Mouse (Mus musculus) liver, postnatal 0 days (tissue): ENCODE data around the gene Sub1. TPM values are rescaled to one million over a fixed set of nuclear protein-coding genes. Genes with fewer than 3 reads are reported as not detected.

Experiments
- ATAC-seq: fragments of 200-750 bp; cut with Nextera tagmentation; 2 replicates; pipeline ENCODE4 v1.8.0; 2017; ENCODE audit warnings: mild to moderate bottlenecking, moderate library complexity
- DNase-seq: peaks from one replicate; pipeline ENCODE4 v3.0.0-alpha.2; 2016
- H3K27ac ChIP-seq: fragments of 300-500 bp; sonication (generic); 2 replicates; pipeline ENCODE4 v1.5.1; 2014; ENCODE audit warnings: antibody characterized with exemption, moderate library complexity, mild to moderate bottlenecking, low read depth
- H3K27me3 ChIP-seq: fragments of 300-500 bp; sonication (generic); 2 replicates; pipeline ENCODE4 v1.6.1; 2014; ENCODE audit warnings: low read length, control low read depth, mixed read lengths; ENCODE audit not compliant: insufficient read depth
- H3K36me3 ChIP-seq: fragments of 300-500 bp; sonication (generic); replicated peaks from 2 replicates; pipeline ENCODE4 v1.6.1; 2014; ENCODE audit warnings: mild to moderate bottlenecking, control low read depth, low read length, moderate library complexity, mixed read lengths; ENCODE audit not compliant: insufficient read depth
- H3K4me1 ChIP-seq: fragments of 300-500 bp; sonication (generic); 2 replicates; pipeline ENCODE4 v1.6.1; 2014; ENCODE audit warnings: antibody characterized with exemption, mild to moderate bottlenecking, control low read depth; ENCODE audit not compliant: insufficient read depth
- H3K4me2 ChIP-seq: fragments of 300-500 bp; sonication (generic); 2 replicates; pipeline ENCODE4 v1.6.1; 2014; ENCODE audit warnings: low read depth, mild to moderate bottlenecking, low read length, moderate library complexity, mixed read lengths
- H3K4me3 ChIP-seq: fragments of 300-500 bp; sonication (generic); 2 replicates; pipeline ENCODE4 v1.5.1; 2014; ENCODE audit warnings: low read depth, low read length
- H3K9ac ChIP-seq: fragments of 300-500 bp; sonication (generic); replicated peaks from 2 replicates; pipeline ENCODE4 v1.6.1; 2014; ENCODE audit warnings: mild to moderate bottlenecking, moderate library complexity
- H3K9me3 ChIP-seq: fragments of 300-500 bp; sonication (generic); 2 replicates; pipeline ENCODE4 v1.6.1; 2016; ENCODE audit warnings: mild to moderate bottlenecking, control low read depth, low read length, mixed read lengths
- CTCF ChIP-seq: sonication (generic); IDR thresholded peaks from 2 replicates; pipeline ENCODE4 v1.5.1; 2016; ENCODE audit warnings: antibody characterized with exemption, low read depth
- EP300 ChIP-seq: IDR thresholded peaks from 2 replicates; pipeline ENCODE4 v1.6.1; 2016; ENCODE audit warnings: antibody characterized with exemption, low read depth, mild to moderate bottlenecking
- WGBS: fragments of 180-500 bp; shearing (Covaris S2); extraction: QIAGEN DNeasy Blood & Tissue Kit; methylation state at CpG from one replicate; pipeline ENCODE4 v1.1.7; 2014; ENCODE audit not compliant: insufficient replicate concordance; 5-methylcytosine and 5-hydroxymethylcytosine counted together
- polyA plus RNA-seq: library from polyadenylated mRNA; unstranded; fragments of >200 nt; fragmentation: Nextera tagmentation; extraction: Ambion mirVana; gene quantifications from 2 replicates; pipeline ENCODE4 v1.2.1, GENCODE M21; 2015

The Sub1 gene
- polyA plus RNA-seq, 1 experiment from 2014 or later, result 278 TPM

- Histone ChIP-seq H3K27me3 (no peaks in the 10 kb centered on the region), H3K27ac (no peak overlapping the region), H3K9me3 (no peaks in the 10 kb centered on the region), H3K4me1 (peaks cover 7% of the 10 kb centered on the region), H3K36me3 (no peaks in the 10 kb centered on the region), H3K4me2 (no peak overlapping the region), H3K4me3 (no peak overlapping the region), H3K9ac (no peak overlapping the region)
- TF ChIP-seq CTCF (no peak), EP300 (no peak)
- DNase-seq (no peak), ATAC-seq (no peak)
- WGBS, result 58% methylated on average over 5 of the region's 5 CpGs
These were observed 12.1 kb upstream of the Sub1 start for GRCm38 (mm10) chr15:12008894-12009293.

DNA sequence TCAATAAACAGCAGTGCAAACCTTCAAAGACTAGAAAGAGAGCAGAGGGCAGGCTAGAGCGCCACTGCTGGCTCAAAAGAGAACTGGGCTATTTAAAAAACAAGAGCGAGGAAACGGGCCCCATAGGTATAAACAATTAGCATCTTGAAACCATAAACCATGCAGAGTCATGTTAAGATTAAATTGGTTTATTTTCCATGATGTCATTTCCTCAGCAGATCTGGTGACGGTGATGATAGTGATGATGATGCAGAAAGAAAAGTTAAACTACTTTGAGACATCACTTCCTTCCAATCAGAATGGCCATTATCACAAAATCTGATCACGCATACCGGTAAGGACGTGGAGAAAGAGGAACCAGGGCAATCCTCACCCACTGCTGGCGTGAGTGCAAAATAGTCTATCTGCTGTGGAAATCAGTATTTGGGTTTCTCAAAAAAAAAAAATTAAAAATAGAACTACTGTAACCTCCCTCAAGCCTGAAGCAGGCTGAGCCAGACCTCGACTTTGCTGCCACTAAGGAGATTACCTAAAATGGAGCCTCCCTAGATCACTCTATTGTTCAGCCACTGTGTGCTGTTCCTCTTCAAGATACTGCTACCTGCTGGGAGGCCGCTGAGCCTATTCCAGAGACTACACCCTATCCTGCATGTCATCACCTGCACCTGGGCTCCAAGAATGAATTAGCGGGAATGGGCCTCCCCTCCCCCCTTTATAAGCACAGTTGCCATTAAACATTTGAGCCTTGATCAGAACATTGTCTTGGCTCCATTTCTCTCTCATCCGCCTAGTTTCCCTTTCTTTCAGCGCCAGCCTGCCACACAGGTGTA is 11.4 kb upstream of the Sub1 start:
- H3K9me3 ChIP-seq, result no peaks in the 10 kb centered on the region
- no peak for DNase-seq
- no peak overlapping the region for H3K9ac ChIP-seq
- H3K4me1 ChIP-seq, result peaks cover 7% of the 10 kb centered on the region
- H3K4me3 ChIP-seq, result no peak overlapping the region
- WGBS, result 45% methylated on average over 13 of the region's 13 CpGs
- H3K27me3 ChIP-seq, result no peaks in the 10 kb centered on the region
- H3K36me3 ChIP-seq, result no peaks in the 10 kb centered on the region
- no peak overlapping the region for H3K27ac ChIP-seq
- no peak for TF ChIP-seq EP300
- peak; percentile 32; the same call in 1 of the 2 replicates for TF ChIP-seq CTCF
- ATAC-seq, result no peak
- no peak overlapping the region for H3K4me2 ChIP-seq

GRCm38 (mm10) chr15:12007421-12007820 is 10.6 kb upstream of the Sub1 start:
- Histone ChIP-seq H3K9ac (no peak overlapping the region), H3K27me3 (no peaks in the 10 kb centered on the region), H3K27ac (no peak overlapping the region), H3K9me3 (no peaks in the 10 kb centered on the region), H3K4me2 (no peak overlapping the region), H3K4me3 (no peak overlapping the region), H3K36me3 (no peaks in the 10 kb centered on the region), H3K4me1 (peaks cover 7% of the 10 kb centered on the region)
- no peak for TF ChIP-seq CTCF
- TF ChIP-seq EP300, result no peak
- DNase-seq (no peak), ATAC-seq (no peak)
- WGBS, result 71% methylated on average over 7 of the region's 7 CpGs

GRCm38 (mm10) chr15:12006169-12006568 is 9.4 kb upstream of the Sub1 start:
- Histone ChIP-seq H3K4me3 (no peak overlapping the region), H3K4me2 (no peak overlapping the region), H3K27ac (no peak overlapping the region), H3K9ac (no peak overlapping the region), H3K4me1 (peaks cover 7% of the 10 kb centered on the region), H3K36me3 (no peaks in the 10 kb centered on the region), H3K9me3 (no peaks in the 10 kb centered on the region), H3K27me3 (no peaks in the 10 kb centered on the region)
- no peak for DNase-seq
- ATAC-seq, result no peak
- WGBS, result 79% methylated on average over 6 of the region's 6 CpGs
- TF ChIP-seq EP300, result no peak
- no peak for TF ChIP-seq CTCF

DNA sequence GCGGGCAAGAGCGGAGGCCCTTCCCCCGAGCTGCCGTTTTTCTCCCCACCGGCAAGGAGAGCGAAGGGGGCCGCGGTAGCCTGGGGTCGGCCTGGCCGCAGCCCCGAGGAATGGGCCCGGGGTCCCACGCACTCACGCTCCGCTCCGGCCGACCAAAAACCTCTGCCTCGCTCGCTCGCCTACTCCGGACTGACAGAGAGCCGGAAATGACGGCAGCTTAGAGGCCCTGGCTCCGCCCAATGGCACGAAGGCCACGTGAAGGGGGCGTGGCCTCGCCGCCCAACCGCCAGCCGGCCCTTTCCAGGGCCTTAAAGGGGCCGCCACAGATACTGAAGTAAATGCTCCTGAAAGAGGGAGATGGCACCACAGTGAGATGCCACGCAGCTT is 975 bp downstream of the Sub1 start:
- DNase-seq (peak; percentile 95), ATAC-seq (peak; percentile 95)
- peak overlapping the region; percentile 97 for H3K9ac ChIP-seq
- H3K27ac ChIP-seq, result peak overlapping the region; percentile 96
- peak; percentile 68 for TF ChIP-seq EP300
- no peak for TF ChIP-seq CTCF
- H3K9me3 ChIP-seq, result no peaks in the 10 kb centered on the region
- H3K27me3 ChIP-seq, result no peaks in the 10 kb centered on the region
- H3K4me2 ChIP-seq, result peak overlapping the region; percentile 94
- peaks cover 18% of the 10 kb centered on the region for H3K36me3 ChIP-seq
- peak overlapping the region; percentile 97 for H3K4me3 ChIP-seq
- under 1% methylated on average over 26 of the region's 33 CpGs for WGBS
- H3K4me1 ChIP-seq, result peaks cover 12% of the 10 kb centered on the region; the same call in 1 of the 2 replicates

DNA sequence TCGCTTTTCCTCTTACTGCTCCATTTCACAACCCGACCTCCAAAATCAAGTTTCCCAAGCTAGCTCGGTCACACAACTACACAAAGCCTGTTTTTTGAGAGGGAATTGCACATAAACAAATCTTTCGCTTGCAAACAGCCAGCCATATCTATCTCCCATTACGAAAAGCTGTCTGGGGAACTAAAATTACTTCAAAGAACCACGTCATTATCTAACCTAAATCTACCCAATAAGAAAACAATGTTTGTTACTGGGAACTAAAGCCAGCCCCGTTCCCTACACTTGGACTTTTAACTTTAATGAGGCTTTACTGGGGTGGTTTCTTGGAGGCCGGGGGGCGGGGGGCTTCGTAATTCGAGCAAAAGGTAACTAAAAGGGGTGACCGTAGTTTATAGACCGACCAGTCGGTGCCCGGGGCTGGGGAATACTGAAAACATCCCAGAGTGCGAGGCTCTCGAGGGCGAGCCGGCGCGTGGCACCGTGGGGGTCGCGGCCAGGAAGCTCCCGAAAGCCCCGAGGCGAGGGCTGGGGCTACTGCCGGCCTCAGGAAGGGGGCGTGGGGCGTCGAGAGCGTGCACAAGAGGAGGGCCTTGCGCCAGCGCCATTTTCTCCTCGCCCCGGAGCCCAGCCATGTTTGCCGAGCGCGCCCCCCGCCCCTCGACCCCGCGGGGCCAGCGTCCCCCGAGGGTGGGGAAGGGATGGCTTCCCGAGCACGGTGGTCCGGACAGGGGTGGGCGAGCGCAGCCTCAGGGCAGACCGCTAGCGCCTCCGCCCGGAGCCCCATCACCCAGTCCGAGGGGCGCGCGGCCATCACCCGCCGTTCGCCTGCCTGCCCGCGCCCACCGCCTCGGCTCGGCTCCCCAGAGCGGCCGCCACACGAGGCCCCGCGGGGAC is 1.6 kb downstream of the Sub1 start:
- Histone ChIP-seq H3K9ac (peak overlapping the region; percentile 97), H3K4me3 (peak overlapping the region; percentile 97), H3K4me2 (peak overlapping the region; percentile 94), H3K27me3 (no peaks in the 10 kb centered on the region), H3K27ac (peak overlapping the region; percentile 96), H3K9me3 (no peaks in the 10 kb centered on the region), H3K4me1 (peaks cover 12% of the 10 kb centered on the region; the same call in 1 of the 2 replicates), H3K36me3 (peaks cover 24% of the 10 kb centered on the region)
- DNase-seq, result peak; percentile 76
- TF ChIP-seq CTCF (no peak), EP300 (no peak)
- ATAC-seq, result peak; percentile 78
- WGBS, result under 1% methylated on average over 38 of the region's 71 CpGs
